ENCODE assay signal across 29 mouse cellular contexts in genomic region chr6:117175113-117175793, GRCm38 (mm10). TPM values are rescaled to one million over a fixed set of nuclear protein-coding genes. Genes with fewer than 3 reads are reported as not detected.
DNase-seq lines count a peak whose midpoint lies in the region; TF ChIP-seq lines count a peak whose summit lies in the region.
"Had no signal": no experiment of that assay in that cellular context is flagged by ENCODE, and none has a peak within 500 bp of the region (broad histone marks: within the 10 kb centered on the region; RNA-seq: fewer than 3 reads in every experiment).

No protein-coding gene starts in this region.

- WGBS in liver, adult 2 months: 67% methylated on average over 2 of the region's 2 CpGs

- H3K79me2 ChIP-seq in liver, adult 2 months (ENCODE audit: control insufficient read depth, insufficient read depth, low read length): no peaks in the 10 kb centered on the region; the same call in 1 of the 2 replicates
- peaks cover 13% of the 10 kb centered on the region for H3K79me2 ChIP-seq in C2C12 (ENCODE audit: control insufficient read depth, insufficient read depth)

- no peak overlapping the region for H3K9ac ChIP-seq in liver, adult 2 months (ENCODE audit: low read depth, low read length)
- H3K9ac ChIP-seq: embryonic facial prominence, embryonic 13.5 days; heart, embryonic 13.5 days; kidney, embryonic 15.5 days; lung, embryonic 15.5 days; midbrain, embryonic 13.5 days had no signal

- H3K79me3 ChIP-seq in C2C12 (ENCODE audit: low read depth): no peaks in the 10 kb centered on the region

- peaks cover 18% of the 10 kb centered on the region for H3K4me1 ChIP-seq in liver, adult 2 months (ENCODE audit: control insufficient read depth, insufficient read depth, low read length)
- H3K4me1 ChIP-seq in E14TG2a.4 (replicated peaks; ENCODE audit: low read depth, low read length): peaks cover 51% of the 10 kb centered on the region

- H3K27me3 ChIP-seq in liver, adult 2 months (ENCODE audit: control insufficient read depth, insufficient read depth, low read length): no peaks in the 10 kb centered on the region
- no peaks in the 10 kb centered on the region for H3K27me3 ChIP-seq in C2C12 (ENCODE audit: control insufficient read depth, insufficient read depth, insufficient read length)
- H3K27me3 ChIP-seq in E14TG2a.4 (ENCODE audit: insufficient read depth, low read length): peaks cover 83% of the 10 kb centered on the region

- peak overlapping the region; percentile 3; the same call in 1 of the 2 replicates for H3K27ac ChIP-seq in liver, adult 2 months (replicated peaks; ENCODE audit: insufficient read depth, low read depth, low read length)
- H3K27ac ChIP-seq: embryonic facial prominence, embryonic 13.5 days; gastrocnemius, adult 2 months; heart, adult 2 months; heart, embryonic 13.5 days; kidney, embryonic 15.5 days; left cerebral cortex, adult 2 months; lung, embryonic 15.5 days; midbrain, embryonic 13.5 days had no signal

- H3ac ChIP-seq in C2C12 (ENCODE audit: control insufficient read depth, insufficient read length, low read depth): no peak overlapping the region

- peaks cover 21% of the 10 kb centered on the region for H3K9me3 ChIP-seq in E14TG2a.4 (ENCODE audit: low read length)
- H3K9me3 ChIP-seq: embryonic facial prominence, embryonic 13.5 days; heart, embryonic 13.5 days; kidney, embryonic 15.5 days; lung, embryonic 15.5 days; midbrain, embryonic 13.5 days had no signal

- H3K4me3 ChIP-seq in liver, adult 2 months (ENCODE audit: insufficient read depth, low read depth, low read length): no peak overlapping the region
- H3K4me3 ChIP-seq in C2C12 (ENCODE audit: insufficient read depth, poor library complexity, severe bottlenecking) (no peak overlapping the region), E14TG2a.4 (replicated peaks; ENCODE audit: low read length) (peak overlapping the region; percentile 60; the same call in 1 of the 2 replicates)
- H3K4me3 ChIP-seq: embryonic facial prominence, embryonic 13.5 days; erythroblast, embryonic 14.5 days; gastrocnemius, adult 2 months; heart, adult 2 months; heart, embryonic 13.5 days; kidney, embryonic 15.5 days; left cerebral cortex, adult 2 months; lung, embryonic 15.5 days; midbrain, embryonic 13.5 days had no signal

- DNase-seq in liver, adult 2 months (ENCODE audit: extremely low read depth, low read depth, low spot score): no peak
- no peak for DNase-seq in liver
- peak; percentile 63 for DNase-seq in mesoderm, embryonic 11.5 days (ENCODE audit: low read depth, low spot score)
- DNase-seq in kidney, adult 11 months: no peak
- no peak for DNase-seq in adrenal gland, adult 8-10 months
- DNase-seq: adrenal gland, postnatal 25 days; cerebellum, adult 18-20 months; cerebellum, postnatal 10 days; gastrocnemius, adult 2 months; gastrocnemius, postnatal 36 days; heart, adult 2 months; heart, postnatal 10 days; kidney, adult 18-20 months; kidney, postnatal 25 days; right cerebral cortex, postnatal 25 days; spleen, adult 18-20 months; thymus, postnatal 25 days had no signal

- no peak for TF ChIP-seq CTCF in liver, adult 2 months (IDR thresholded peaks at IDR 0.05; ENCODE audit: low read depth, low read length)
- TF ChIP-seq CTCF in C2C12 (IDR thresholded peaks at IDR 0.05; ENCODE audit: control insufficient read depth, insufficient read depth, insufficient read length) (no peak), E14TG2a.4 (conservative IDR thresholded peaks at IDR 0.05; ENCODE audit: low read length) (no peak)

- TF ChIP-seq POLR2A in liver, adult 2 months (IDR thresholded peaks at IDR 0.05; ENCODE audit: extremely low read depth, insufficient read depth, low read length): no peak

- peaks cover 73% of the 10 kb centered on the region for H3K36me3 ChIP-seq in liver, adult 2 months (ENCODE audit: control insufficient read depth, insufficient read depth, low read length)
- H3K36me3 ChIP-seq in C2C12 (ENCODE audit: control insufficient read depth, insufficient read depth) (peaks cover 37% of the 10 kb centered on the region), E14TG2a.4 (ENCODE audit: insufficient read depth, low read length) (no peaks in the 10 kb centered on the region)
- H3K36me3 ChIP-seq: lung, embryonic 15.5 days; midbrain, embryonic 13.5 days had no signal

TF ChIP-seq in C2C12, 6 proteins besides CTCF, POLR2A, EP300 and RAD21:
- TF ChIP-seq USF1 (IDR thresholded peaks at IDR 0.05; ENCODE audit: low read depth) (peak; percentile 64), FOSL1 (IDR thresholded peaks at IDR 0.05; ENCODE audit: insufficient read depth, low read length, poor library complexity, severe bottlenecking) (no peak), MYOD1 (IDR thresholded peaks at IDR 0.05; ENCODE audit: control insufficient read depth, insufficient read length, low read depth) (peak; percentile 66), MAX (IDR thresholded peaks at IDR 0.05) (peak; percentile 14), CEBPB (IDR thresholded peaks at IDR 0.05; ENCODE audit: low read depth) (no peak), MYOG (IDR thresholded peaks at IDR 0.05; ENCODE audit: control insufficient read depth, extremely low read depth, insufficient read length) (no peak)

RNA-seq across cellular contexts. Expression of gene Cxcl12, which starts 6.9 kb away (rescaled TPM):
- 119 and 166 TPM in 2 replicates for total RNA-seq in liver, adult 2 months (2014; rRNA removed)
- polyA plus RNA-seq in liver, adult 2 months (2012; rRNA removed): 300 and 346 TPM in 2 replicates
- polyA plus RNA-seq in C2C12 (2012; fragmentation: generic; extraction: Trizol): 25.9 TPM
- 10 to 100 TPM; 37.4 to 94.2 (median 64.5) TPM for total RNA-seq in adrenal gland, adult 8-10 months (2022)
- total RNA-seq: MEL; neutrophil, adult 5-6 weeks had no signal
- polyA plus RNA-seq: inflammation-experienced regulatory T-cells, adult 6 months had no signal
